Mouse (Mus musculus) mouse embryonic stem cell (cell line): ENCODE data around the gene Gpr137.

Experiments
- in situ Hi-C, 2 experiments: fragments of 300-500 bp; cut with MboI; formaldehyde crosslinking; loops; 1 replicate in 1 of 2; 3 replicates in 1 of 2; pipeline ENCODE4 v1.14.3; 2019 to 2020; ENCODE audit warnings: low sequenced_read_pairs in 2 of 2, low pct_unique_long_range_greater_than_20kb in 1 of 2, mixed read lengths in 1 of 2; ENCODE audit not compliant: unreplicated experiment in 1 of 2

Gene Gpr137

GRCm38 (mm10) chr19:6974211-6975205 is 32.2 kb upstream of the Gpr137 start, which contains the start of gene Ppp1r14b:
Gene Ppp1r14b (plus strand): TSS chr19:6974968.
- in situ Hi-C loops, result no loop called here

GRCm38 (mm10) chr19:6973581-6974190 is 31.4 kb upstream of the Gpr137 start:
- in situ Hi-C loops, result no loop called here

- in situ Hi-C loops, result no loop called here
Measured at GRCm38 (mm10) chr19:6972247-6972917, 30.1 kb upstream of the Gpr137 start.

- in situ Hi-C loops, result no loop called here
Measured at GRCm38 (mm10) chr19:6971644-6972043, 29.4 kb upstream of the Gpr137 start.

- in situ Hi-C loops, result no loop called here
Measured at GRCm38 (mm10) chr19:6970460-6971085, 28.3 kb upstream of the Gpr137 start.

- in situ Hi-C loops, result no loop called here
Measured at GRCm38 (mm10) chr19:6969665-6970381, 27.5 kb upstream of the Gpr137 start.

- in situ Hi-C loops, result no loop called here
Measured at GRCm38 (mm10) chr19:6969291-6969664, 27.0 kb upstream of the Gpr137 start.

- in situ Hi-C loops, result no loop called here
Measured at GRCm38 (mm10) chr19:6968491-6969271, 26.4 kb upstream of the Gpr137 start.

GRCm38 (mm10) chr19:6956461-6956860 is 14.2 kb upstream of the Gpr137 start:
- in situ Hi-C loops, result no loop called here

GRCm38 (mm10) chr19:6955424-6955823 is 13.1 kb upstream of the Gpr137 start:
- in situ Hi-C loops, result no loop called here

- in situ Hi-C loops, result no loop called here
Measured at GRCm38 (mm10) chr19:6954046-6954445, 11.8 kb upstream of the Gpr137 start.

GRCm38 (mm10) chr19:6952712-6953037 is 10.4 kb upstream of the Gpr137 start:
- in situ Hi-C loops, result no loop called here

- in situ Hi-C loops, result no loop called here
Measured at GRCm38 (mm10) chr19:6951994-6952711, 9.9 kb upstream of the Gpr137 start.

- in situ Hi-C loops, result no loop called here
Measured at GRCm38 (mm10) chr19:6951381-6951968, 9.2 kb upstream of the Gpr137 start.

GRCm38 (mm10) chr19:6950613-6951153 is 8.4 kb upstream of the Gpr137 start:
- in situ Hi-C loops, result no loop called here

GRCm38 (mm10) chr19:6949951-6950350 is 7.7 kb upstream of the Gpr137 start:
- in situ Hi-C loops, result no loop called here
